Mouse (Mus musculus): ENCODE results near the gene Sertad4. TPM values are rescaled to one million over a fixed set of nuclear protein-coding genes. Genes with fewer than 3 reads are reported as not detected.
A peak's percentile ranks its signal among the peaks of the same experiment; 100 is the strongest.

Gene Sertad4
- polyA plus RNA-seq, 1 experiment from 2014 or later: 3.4 TPM

GRCm38 (mm10) chr1:192864440-192864839 lies 8.9 kb upstream of the Sertad4 start:
- Histone ChIP-seq H3K27ac (ENCODE audit: low read depth, low read length) (no peak overlapping the region), H3K9me3 (ENCODE audit: control insufficient read depth) (no peaks in the 10 kb centered on the region), H3K9ac (ENCODE audit: low read depth, low read length) (no peak overlapping the region), H3K36me3 (ENCODE audit: control insufficient read depth, insufficient read depth) (no peaks in the 10 kb centered on the region), H3K4me3 (ENCODE audit: low read depth, low read length) (no peak overlapping the region), H3K4me1 (replicated peaks; ENCODE audit: control insufficient read depth, insufficient read depth, low read length) (no peaks in the 10 kb centered on the region), H3K4me2 (replicated peaks; ENCODE audit: low read depth) (no peak overlapping the region), H3K27me3 (replicated peaks; ENCODE audit: control insufficient read depth, insufficient read depth, low read length) (no peaks in the 10 kb centered on the region)
- TF ChIP-seq CTCF (IDR thresholded peaks at IDR 0.05; ENCODE audit: low read depth): no peak
- 63% methylated on average over 3 of the region's 3 CpGs for WGBS
- no peak for ATAC-seq

GRCm38 (mm10) chr1:192861305-192861960 lies 5.9 kb upstream of the Sertad4 start:
- H3K27ac ChIP-seq (ENCODE audit: low read depth, low read length): no peak overlapping the region
- H3K9ac ChIP-seq (ENCODE audit: low read depth, low read length): no peak overlapping the region

GRCm38 (mm10) chr1:192860273-192860672 lies 4.7 kb upstream of the Sertad4 start:
- no peaks in the 10 kb centered on the region for H3K36me3 ChIP-seq (ENCODE audit: control insufficient read depth, insufficient read depth)
- no peak overlapping the region for H3K9ac ChIP-seq (ENCODE audit: low read depth, low read length)
- no peak overlapping the region for H3K27ac ChIP-seq (ENCODE audit: low read depth, low read length)
- 50% methylated on average over 6 of the region's 6 CpGs for WGBS
- H3K27me3 ChIP-seq (replicated peaks; ENCODE audit: control insufficient read depth, insufficient read depth, low read length): no peaks in the 10 kb centered on the region
- H3K4me3 ChIP-seq (ENCODE audit: low read depth, low read length): no peak overlapping the region
- TF ChIP-seq CTCF (IDR thresholded peaks at IDR 0.05; ENCODE audit: low read depth): no peak
- ATAC-seq: no peak
- no peak overlapping the region for H3K4me2 ChIP-seq (replicated peaks; ENCODE audit: low read depth)
- H3K4me1 ChIP-seq (replicated peaks; ENCODE audit: control insufficient read depth, insufficient read depth, low read length): no peaks in the 10 kb centered on the region
- no peaks in the 10 kb centered on the region for H3K9me3 ChIP-seq (ENCODE audit: control insufficient read depth)

More at GRCm38 (mm10) chr1:192861305-192861960, 5.9 kb upstream of the Sertad4 start:
- 71% methylated on average over 5 of the region's 5 CpGs for WGBS
- no peak overlapping the region for H3K4me2 ChIP-seq (replicated peaks; ENCODE audit: low read depth)
- TF ChIP-seq CTCF (IDR thresholded peaks at IDR 0.05; ENCODE audit: low read depth): no peak
- no peaks in the 10 kb centered on the region for H3K36me3 ChIP-seq (ENCODE audit: control insufficient read depth, insufficient read depth)
- no peaks in the 10 kb centered on the region for H3K4me1 ChIP-seq (replicated peaks; ENCODE audit: control insufficient read depth, insufficient read depth, low read length)
- no peaks in the 10 kb centered on the region for H3K9me3 ChIP-seq (ENCODE audit: control insufficient read depth)
- H3K27me3 ChIP-seq (replicated peaks; ENCODE audit: control insufficient read depth, insufficient read depth, low read length): no peaks in the 10 kb centered on the region
- no peak overlapping the region for H3K4me3 ChIP-seq (ENCODE audit: low read depth, low read length)
- no peak for ATAC-seq

GRCm38 (mm10) chr1:192857582-192857981 lies 2.0 kb upstream of the Sertad4 start:
- 75% methylated on average over 5 of the region's 5 CpGs for WGBS
- no peak overlapping the region for H3K4me3 ChIP-seq (ENCODE audit: low read depth, low read length)
- peaks cover 4% of the 10 kb centered on the region; the same call in 1 of the 2 replicates for H3K27me3 ChIP-seq (replicated peaks; ENCODE audit: control insufficient read depth, insufficient read depth, low read length)
- H3K4me1 ChIP-seq (replicated peaks; ENCODE audit: control insufficient read depth, insufficient read depth, low read length): no peaks in the 10 kb centered on the region
- ATAC-seq: no peak
- H3K9ac ChIP-seq (ENCODE audit: low read depth, low read length): no peak overlapping the region
- no peak for TF ChIP-seq CTCF (IDR thresholded peaks at IDR 0.05; ENCODE audit: low read depth)
- no peak overlapping the region for H3K27ac ChIP-seq (ENCODE audit: low read depth, low read length)
- H3K9me3 ChIP-seq (ENCODE audit: control insufficient read depth): no peaks in the 10 kb centered on the region
- H3K36me3 ChIP-seq (ENCODE audit: control insufficient read depth, insufficient read depth): no peaks in the 10 kb centered on the region
- no peak overlapping the region for H3K4me2 ChIP-seq (replicated peaks; ENCODE audit: low read depth)

GRCm38 (mm10) chr1:192856931-192857330 lies 1.4 kb upstream of the Sertad4 start:
- no peak for ATAC-seq
- Histone ChIP-seq H3K9ac (ENCODE audit: low read depth, low read length) (no peak overlapping the region), H3K36me3 (ENCODE audit: control insufficient read depth, insufficient read depth) (no peaks in the 10 kb centered on the region), H3K4me3 (ENCODE audit: low read depth, low read length) (no peak overlapping the region), H3K9me3 (ENCODE audit: control insufficient read depth) (no peaks in the 10 kb centered on the region), H3K4me1 (replicated peaks; ENCODE audit: control insufficient read depth, insufficient read depth, low read length) (no peaks in the 10 kb centered on the region), H3K4me2 (replicated peaks; ENCODE audit: low read depth) (no peak overlapping the region), H3K27me3 (replicated peaks; ENCODE audit: control insufficient read depth, insufficient read depth, low read length) (peaks cover 4% of the 10 kb centered on the region; the same call in 1 of the 2 replicates), H3K27ac (ENCODE audit: low read depth, low read length) (no peak overlapping the region)
- no peak for TF ChIP-seq CTCF (IDR thresholded peaks at IDR 0.05; ENCODE audit: low read depth)
- 81% methylated on average over 6 of the region's 6 CpGs for WGBS

- Histone ChIP-seq H3K9me3 (ENCODE audit: control insufficient read depth) (no peaks in the 10 kb centered on the region), H3K4me1 (replicated peaks; ENCODE audit: control insufficient read depth, insufficient read depth, low read length) (no peaks in the 10 kb centered on the region), H3K27ac (ENCODE audit: low read depth, low read length) (no peak overlapping the region), H3K9ac (ENCODE audit: low read depth, low read length) (no peak overlapping the region), H3K36me3 (ENCODE audit: control insufficient read depth, insufficient read depth) (no peaks in the 10 kb centered on the region), H3K4me3 (ENCODE audit: low read depth, low read length) (no peak overlapping the region), H3K4me2 (replicated peaks; ENCODE audit: low read depth) (peak overlapping the region; percentile 98; the same call in 1 of the 2 replicates), H3K27me3 (replicated peaks; ENCODE audit: control insufficient read depth, insufficient read depth, low read length) (peaks cover 4% of the 10 kb centered on the region; the same call in 1 of the 2 replicates)
- WGBS: 41% methylated on average over 10 of the region's 10 CpGs
- TF ChIP-seq CTCF (IDR thresholded peaks at IDR 0.05; ENCODE audit: low read depth): no peak
- no peak for ATAC-seq
Observed at GRCm38 (mm10) chr1:192856411-192856810, 855 bp upstream of the Sertad4 start.

Data from intestine, postnatal 0 days (tissue).